Mouse (Mus musculus) MEL (cell line): ENCODE measurements around the gene Smc1a. TPM values are rescaled to one million over a fixed set of nuclear protein-coding genes. Genes with fewer than 3 reads are reported as not detected.
A peak's percentile ranks its signal among the peaks of the same experiment; 100 is the strongest.

Experiments
- DNase-seq: peaks from one replicate; pipeline ENCODE4 v3.0.0; 2011; ENCODE audit warnings: low read depth, low spot score
- H3K27ac ChIP-seq: 2 replicates; pipeline ENCODE4 v1.5.1; 2012; ENCODE audit warnings: low read depth, mild to moderate bottlenecking, control low read depth, low read length, moderate library complexity; ENCODE audit not compliant: control insufficient read depth
- H3K27me3 ChIP-seq, 2 experiments: fragments of 150-350 bp in 1 of 2; sonication (generic) in 1 of 2; 2 replicates each; pipeline ENCODE4 v1.6.1; 2012; ENCODE audit warnings: low read length in 2 of 2, mild to moderate bottlenecking in 2 of 2, improper control_type of control experiment in 1 of 2, moderate library complexity in 1 of 2; ENCODE audit not compliant: insufficient read depth in 2 of 2, control insufficient read depth in 1 of 2
- H3K36me3 ChIP-seq, 2 experiments: 2 replicates each; pipeline ENCODE4 v1.6.1; 2012 to 2014; ENCODE audit warnings: low read length in 2 of 2, improper control_type of control experiment in 1 of 2, inconsistent platforms in 1 of 2, mild to moderate bottlenecking in 1 of 2; ENCODE audit not compliant: insufficient read depth in 2 of 2, control insufficient read depth in 1 of 2
- H3K4me1 ChIP-seq, 2 experiments: fragments of 150-350 bp in 1 of 2; sonication (generic) in 1 of 2; 2 replicates each; pipeline ENCODE4 v1.6.1; 2012; ENCODE audit warnings: low read length in 2 of 2, improper control_type of control experiment in 1 of 2, mild to moderate bottlenecking in 1 of 2; ENCODE audit not compliant: insufficient read depth in 2 of 2, control insufficient read depth in 1 of 2
- H3K4me3 ChIP-seq, 2 experiments: fragments of 150-350 bp in 1 of 2; sonication (generic) in 1 of 2; 2 replicates each; pipeline ENCODE4 v1.5.1; 2012; ENCODE audit warnings: low read depth in 2 of 2, low read length in 2 of 2, mild to moderate bottlenecking in 2 of 2, moderate library complexity in 2 of 2, control low read depth in 1 of 2, improper control_type of control experiment in 1 of 2; ENCODE audit not compliant: control insufficient read depth in 1 of 2, insufficient read depth in 1 of 2
- H3K79me2 ChIP-seq: 2 replicates; pipeline ENCODE4 v1.6.1; 2012; ENCODE audit warnings: mild to moderate bottlenecking, low read length, moderate library complexity; ENCODE audit not compliant: control insufficient read depth, poor library complexity, insufficient read depth
- H3K9ac ChIP-seq: 2 replicates; pipeline ENCODE4 v1.6.1; 2012; ENCODE audit warnings: low read depth, mild to moderate bottlenecking, control low read depth, low read length, moderate library complexity; ENCODE audit not compliant: control insufficient read depth, poor library complexity, severe bottlenecking
- H3K9me3 ChIP-seq: fragments of 150-350 bp; sonication (generic); replicated peaks from 2 replicates; pipeline ENCODE4 v1.6.1; 2012; ENCODE audit warnings: mild to moderate bottlenecking, low read length, improper control_type of control experiment, moderate library complexity; ENCODE audit not compliant: insufficient read depth
- BHLHE40 ChIP-seq: IDR thresholded peaks from 2 replicates; pipeline ENCODE4 v1.6.1; 2012; ENCODE audit warnings: low read depth, mild to moderate bottlenecking, inconsistent platforms, low read length, improper control_type of control experiment, borderline replicate concordance
- CTCF ChIP-seq, 3 experiments: IDR thresholded peaks in 2 of 3; conservative IDR thresholded peaks in 1 of 3; 2 replicates each; pipeline ENCODE4 v1.5.1; 2011 to 2012; ENCODE audit warnings: low read length in 3 of 3, low read depth in 2 of 3, mild to moderate bottlenecking in 2 of 3, improper control_type of control experiment in 1 of 3, inconsistent platforms in 1 of 3, mixed read lengths in 1 of 3, moderate library complexity in 1 of 3; ENCODE audit not compliant: control insufficient read depth in 1 of 3, insufficient read depth in 1 of 3, poor library complexity in 1 of 3, severe bottlenecking in 1 of 3
- ETS1 ChIP-seq: IDR thresholded peaks from 2 replicates; pipeline ENCODE4 v1.6.1; 2012; ENCODE audit warnings: low read depth, mild to moderate bottlenecking, inconsistent platforms, low read length, improper control_type of control experiment, moderate library complexity
- GATA1 ChIP-seq: IDR thresholded peaks from 2 replicates; pipeline ENCODE4 v1.6.1; 2011; ENCODE audit warnings: low read depth, low read length, improper control_type of control experiment
- JUND ChIP-seq: IDR thresholded peaks from 2 replicates; pipeline ENCODE4 v1.6.1; 2011; ENCODE audit warnings: low read depth, mild to moderate bottlenecking, improper control_type of control experiment, low read length
- MAFK ChIP-seq: IDR thresholded peaks from 2 replicates; pipeline ENCODE4 v1.6.1; 2011; ENCODE audit warnings: low read depth, mild to moderate bottlenecking, low read length, improper control_type of control experiment, borderline replicate concordance
- NRF1 ChIP-seq: IDR thresholded peaks from 2 replicates; pipeline ENCODE4 v1.6.1; 2014; ENCODE audit warnings: low read depth, mild to moderate bottlenecking, inconsistent platforms, low read length, improper control_type of control experiment, moderate library complexity; ENCODE audit not compliant: poor library complexity, insufficient read depth, severe bottlenecking
- RAD21 ChIP-seq: IDR thresholded peaks from 2 replicates; pipeline ENCODE4 v1.6.1; 2011; ENCODE audit warnings: mild to moderate bottlenecking, low read depth, low read length, improper control_type of control experiment
- RCOR1 ChIP-seq: IDR thresholded peaks from 2 replicates; pipeline ENCODE4 v1.6.1; 2012; ENCODE audit warnings: low read depth, mild to moderate bottlenecking, inconsistent platforms, low read length, improper control_type of control experiment
- SIN3A ChIP-seq: IDR thresholded peaks from 2 replicates; pipeline ENCODE4 v1.6.1; 2012; ENCODE audit warnings: low read length, improper control_type of control experiment, inconsistent platforms
- SMC3 ChIP-seq: IDR thresholded peaks from 2 replicates; pipeline ENCODE4 v1.6.1; 2011; ENCODE audit warnings: low read depth, low read length, improper control_type of control experiment
- TBP ChIP-seq: IDR thresholded peaks from 2 replicates; pipeline ENCODE4 v1.8.0; 2011; ENCODE audit warnings: low read depth, low read length, improper control_type of control experiment
- TCF12 ChIP-seq: IDR thresholded peaks from 2 replicates; pipeline ENCODE4 v1.6.1; 2014; ENCODE audit warnings: low read depth, mild to moderate bottlenecking, inconsistent platforms, low read length, improper control_type of control experiment, moderate library complexity
- USF2 ChIP-seq, 2 experiments: IDR thresholded peaks; 2 replicates each; pipeline ENCODE4 v1.6.1; 2011 to 2012; ENCODE audit warnings: improper control_type of control experiment in 2 of 2, low read length in 2 of 2, borderline replicate concordance in 1 of 2, inconsistent platforms in 1 of 2, low read depth in 1 of 2, mild to moderate bottlenecking in 1 of 2; ENCODE audit not compliant: insufficient read depth in 1 of 2
- ZMIZ1 ChIP-seq: IDR thresholded peaks from 2 replicates; pipeline ENCODE4 v1.6.1; 2012; ENCODE audit warnings: low read depth, mild to moderate bottlenecking, inconsistent platforms, low read length, improper control_type of control experiment, moderate library complexity
- polyA plus RNA-seq, 2 experiments: library from polyadenylated mRNA; stranded (reverse) in 1 of 2; unstranded in 1 of 2; fragments of >175 nt in 1 of 2; fragments of >200 nt in 1 of 2; gene quantifications; 2 replicates each; pipeline versions ENCODE4 v1.2.1 to v1.2.4; 2012; ENCODE audit warnings: low replicate concordance in 2 of 2, low read depth in 1 of 2; ENCODE audit not compliant: insufficient read length in 2 of 2, insufficient read depth in 1 of 2, missing spikeins in 1 of 2
- total RNA-seq: library from RNA; depleted of rRNA; stranded (reverse); fragments of 300-350 nt; gene quantifications from 2 replicates; pipeline ENCODE4 v1.2.3, GENCODE M21; 2012

The Smc1a gene
- total and polyA plus RNA-seq, 3 experiments: 84.7 to 188 (median 174) TPM

DNA sequence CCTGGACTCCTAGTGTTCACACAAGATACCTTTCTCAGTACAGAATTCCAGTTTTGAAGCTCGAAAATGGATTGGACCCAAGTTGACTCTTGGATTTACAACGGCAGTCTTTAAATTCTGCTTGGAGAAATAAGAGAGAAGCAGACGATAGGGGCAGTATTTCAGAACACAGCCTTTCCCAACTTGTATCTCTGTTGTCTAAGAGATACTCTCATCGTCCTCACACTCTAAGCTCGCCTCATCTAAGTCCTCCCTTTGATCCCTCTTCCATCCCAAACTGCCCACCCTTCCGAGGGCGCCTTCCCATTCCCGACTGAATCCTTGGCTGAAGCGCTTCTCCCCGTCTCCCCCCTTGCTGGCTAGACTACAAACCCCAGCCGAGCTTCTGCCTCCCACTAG lies 477 bp upstream of the Smc1a start:
- no peaks in the 10 kb centered on the region for H3K9me3 ChIP-seq
- peak overlapping the region; percentile 68 for H3K9ac ChIP-seq
- no peaks in the 10 kb centered on the region for H3K27me3 ChIP-seq
- peak overlapping the region; percentile 49 for H3K27ac ChIP-seq
- no peak for TF ChIP-seq BHLHE40
- TF ChIP-seq RCOR1: 0 out of 2 replicates have a peak, but pooled peaks have one; percentile 32
- TF ChIP-seq MAFK: no peak
- peak in 2 of 3 experiments; percentile 16 to 20; a peak in 1 of 6 replicates for TF ChIP-seq CTCF (IDR thresholded peaks at IDR 0.05 in 2 of 3, conservative IDR thresholded peaks at IDR 0.05 in 1 of 3; ENCODE audit: control insufficient read depth in 1 of 3, insufficient read depth in 1 of 3, low read depth in 2 of 3, low read length in 3 of 3, poor library complexity in 1 of 3, severe bottlenecking in 1 of 3)
- no peak for TF ChIP-seq TCF12
- no peak for TF ChIP-seq JUND
- no peak for TF ChIP-seq NRF1
- TF ChIP-seq SMC3: no peak
- no peak for TF ChIP-seq USF2 (IDR thresholded peaks at IDR 0.05; ENCODE audit: borderline replicate concordance in 1 of 2, insufficient read depth in 1 of 2, low read depth in 1 of 2, low read length in 2 of 2)
- DNase-seq: no peak
- H3K4me1 ChIP-seq: peaks cover 13 to 23% of the 10 kb centered on the region in 2 experiments
- H3K79me2 ChIP-seq: peaks cover 41% of the 10 kb centered on the region
- peaks cover 0 to 32% of the 10 kb centered on the region in 2 experiments; a peak in 2 of 4 replicates for H3K36me3 ChIP-seq
- peak overlapping the region; percentile 50 to 63 for H3K4me3 ChIP-seq

DNA sequence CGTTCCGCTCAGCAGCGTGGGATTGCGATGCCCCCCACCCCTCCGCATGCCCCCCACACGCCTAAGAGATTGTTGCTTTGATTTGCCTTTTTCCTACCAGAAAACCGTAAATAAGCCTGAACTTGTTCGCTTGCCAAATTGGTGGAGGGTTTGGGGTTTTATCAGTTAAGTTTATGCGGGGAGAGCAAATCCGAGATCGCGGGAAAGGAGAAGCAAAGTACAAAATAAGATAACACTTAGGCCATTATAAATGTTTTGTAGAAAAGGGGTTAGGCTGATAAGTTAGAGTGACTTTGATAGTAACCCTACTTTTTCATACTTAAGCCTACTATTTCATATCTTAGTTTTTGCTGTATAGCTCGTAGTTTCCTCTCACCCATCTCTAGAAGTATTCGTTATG lies 958 bp downstream of the Smc1a start:
- peak overlapping the region; percentile 95 for H3K27ac ChIP-seq
- H3K9me3 ChIP-seq: no peaks in the 10 kb centered on the region
- H3K4me3 ChIP-seq: peak overlapping the region; percentile 51 to 93
- H3K36me3 ChIP-seq: peaks cover under 1 to 29% of the 10 kb centered on the region in 2 experiments; a peak in 3 of 4 replicates
- no peaks in the 10 kb centered on the region for H3K27me3 ChIP-seq
- H3K4me1 ChIP-seq: peaks cover 2 to 15% of the 10 kb centered on the region in 2 experiments
- DNase-seq: peak; percentile 74
- peaks cover 51% of the 10 kb centered on the region for H3K79me2 ChIP-seq
- no peak for TF ChIP-seq TCF12
- peak; percentile 89 for TF ChIP-seq RCOR1
- 0 out of 2 replicates have a peak, but pooled peaks have one; percentile 45 for TF ChIP-seq SIN3A
- TF ChIP-seq GATA1: peak; percentile 76
- TF ChIP-seq TBP: no peak
- no peak for TF ChIP-seq USF2 (IDR thresholded peaks at IDR 0.05; ENCODE audit: borderline replicate concordance in 1 of 2, insufficient read depth in 1 of 2, low read depth in 1 of 2, low read length in 2 of 2)
- TF ChIP-seq ZMIZ1: 0 out of 2 replicates have a peak, but pooled peaks have one; percentile 9
- TF ChIP-seq ETS1: peak; percentile 30; the same call in 1 of the 2 replicates
- no peak for TF ChIP-seq RAD21
- peak overlapping the region; percentile 89 for H3K9ac ChIP-seq
